Mouse (Mus musculus): ENCODE results near the gene Gm3012. TPM values are rescaled to one million over a fixed set of nuclear protein-coding genes. Genes with fewer than 3 reads are reported as not detected.

Gm3012 gene
- polyA plus RNA-seq (2017; shearing (Covaris generic)), result not detected

DNA sequence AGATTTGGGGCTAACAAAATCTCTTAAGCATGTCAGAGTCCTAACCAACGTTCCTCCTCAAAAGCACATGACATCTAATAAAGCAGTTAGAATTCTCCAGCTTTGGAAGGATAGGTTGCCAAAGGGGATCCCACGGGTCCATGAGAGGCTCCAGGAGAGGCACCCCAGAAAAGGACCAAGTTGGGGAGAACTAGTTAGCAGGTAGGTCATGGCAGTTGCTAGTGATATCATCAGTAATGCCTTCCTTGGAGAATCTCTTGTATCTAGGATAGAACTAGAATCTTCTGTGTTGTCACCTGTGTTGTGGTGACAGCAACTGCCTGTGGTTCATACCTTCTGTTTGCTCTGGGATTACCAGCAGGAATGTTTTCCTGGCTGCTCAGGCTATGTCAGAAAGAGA is at the start of gene Gm3012:
Gene Gm3012, plus strand, starts transcription at position 301 of the 400 bp plus-strand sequence.

DNA sequence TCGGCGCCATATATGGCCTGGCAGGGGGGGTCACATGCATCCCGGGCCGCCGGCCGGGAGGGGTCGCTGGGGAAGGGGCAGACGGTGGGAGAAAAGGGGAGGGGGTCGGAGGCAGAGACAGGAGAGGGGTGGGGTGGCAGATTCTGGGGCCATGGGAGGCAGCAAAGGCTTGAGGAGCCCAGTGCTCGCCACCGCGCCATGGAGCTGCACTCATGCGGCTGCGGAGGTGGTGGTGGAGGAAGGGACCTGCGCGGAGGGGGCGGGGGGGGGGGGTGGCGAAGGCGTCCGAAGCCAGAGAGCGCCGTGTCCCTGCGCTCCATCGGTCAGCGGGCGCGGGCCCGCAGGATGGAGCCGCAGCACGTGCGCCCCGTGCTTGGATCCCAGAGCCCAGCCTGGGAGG is 17.4 kb downstream of the Gm3012 start, which contains the start of gene Gm3020:
Gene Gm3020, plus strand, starts transcription at position 301 of the 400 bp plus-strand sequence.

DNA sequence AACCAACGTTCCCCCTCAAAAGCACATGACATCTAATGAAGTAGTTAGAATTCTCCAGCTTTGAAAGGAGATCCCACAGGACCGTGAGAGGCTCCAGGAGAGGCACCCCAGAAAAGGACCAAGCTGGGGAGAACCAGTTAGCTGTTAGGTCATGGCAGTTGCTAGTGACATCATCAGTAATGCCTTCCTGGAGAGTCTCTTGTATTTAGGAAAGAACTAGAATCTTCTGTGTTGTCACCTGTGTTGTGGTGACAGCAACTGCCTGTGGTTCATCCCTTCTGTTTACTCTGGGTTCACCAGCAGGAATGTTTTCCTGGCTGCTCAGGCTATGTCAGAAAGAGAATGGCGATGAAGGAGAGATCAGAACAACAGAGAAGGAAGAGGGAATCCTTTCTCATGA is 54.2 kb downstream of the Gm3012 start, which contains the start of gene Gm3043:
Gene Gm3043, plus strand, starts transcription at position 301 of the 400 bp plus-strand sequence.

Other genes with a start within 250 kb of the Gm3012 start
- not detected for gene Gm10413, start 239.4 kb upstream of the Gm3012 start, polyA plus RNA-seq (2017; shearing (Covaris generic))
- 6.4 TPM for gene Gm10409, start 221.9 kb upstream of the Gm3012 start, polyA plus RNA-seq (2017; shearing (Covaris generic))
- gene Gm3005, start 206.4 kb upstream of the Gm3012 start, polyA plus RNA-seq (2017; shearing (Covaris generic)), result 1.8 TPM
- not detected for gene Gm10408, start 185.1 kb upstream of the Gm3012 start, polyA plus RNA-seq (2017; shearing (Covaris generic))
- gene Gm3020, start 17.5 kb downstream of the Gm3012 start, polyA plus RNA-seq (2017; shearing (Covaris generic)), result 6.4 TPM
- gene Gm3043, start 54.3 kb downstream of the Gm3012 start, polyA plus RNA-seq (2017; shearing (Covaris generic)), result not detected
- gene Gm3002, start 175.6 kb downstream of the Gm3012 start, polyA plus RNA-seq (2017; shearing (Covaris generic)), result 0.76 TPM
- gene Gm3033, start 211.7 kb downstream of the Gm3012 start, polyA plus RNA-seq (2017; shearing (Covaris generic)), result not detected
- 0.27 TPM for gene Gm2916, start 249.7 kb downstream of the Gm3012 start, polyA plus RNA-seq (2017; shearing (Covaris generic))

Measured in activated CD4-positive, CD25-positive, alpha-beta regulatory T cell, adult 9 weeks (primary cell).